Mouse (Mus musculus) small intestine, adult 2 months (tissue): ENCODE data around the gene Rpl18.

Experiments used
- CTCF ChIP-seq: fragments of 200-500 bp; IDR thresholded peaks from 2 replicates; pipeline ENCODE4 v1.5.1; 2012; ENCODE audit warnings: low read depth, mild to moderate bottlenecking, control low read depth, inconsistent platforms, low read length, moderate library complexity, mixed read lengths; ENCODE audit not compliant: insufficient replicate concordance, insufficient read length; ENCODE audit errors: extremely low read depth
- POLR2A ChIP-seq: fragments of 200-500 bp; IDR thresholded peaks from 2 replicates; pipeline ENCODE4 v1.6.1; 2012; ENCODE audit warnings: low read depth, mild to moderate bottlenecking, control low read depth, inconsistent platforms, low read length, moderate library complexity

- no peak for TF ChIP-seq CTCF
- TF ChIP-seq POLR2A: no peak
These were observed 4.6 kb downstream of the Rpl18 start for GRCm38 (mm10) chr7:45719738-45720412.
